Mouse (Mus musculus): ENCODE data around the gene Sema5b. TPM values are rescaled to one million over a fixed set of nuclear protein-coding genes. Genes with fewer than 3 reads are reported as not detected.

Gene Sema5b
- polyA plus RNA-seq, 1 experiment, result not detected

DNA sequence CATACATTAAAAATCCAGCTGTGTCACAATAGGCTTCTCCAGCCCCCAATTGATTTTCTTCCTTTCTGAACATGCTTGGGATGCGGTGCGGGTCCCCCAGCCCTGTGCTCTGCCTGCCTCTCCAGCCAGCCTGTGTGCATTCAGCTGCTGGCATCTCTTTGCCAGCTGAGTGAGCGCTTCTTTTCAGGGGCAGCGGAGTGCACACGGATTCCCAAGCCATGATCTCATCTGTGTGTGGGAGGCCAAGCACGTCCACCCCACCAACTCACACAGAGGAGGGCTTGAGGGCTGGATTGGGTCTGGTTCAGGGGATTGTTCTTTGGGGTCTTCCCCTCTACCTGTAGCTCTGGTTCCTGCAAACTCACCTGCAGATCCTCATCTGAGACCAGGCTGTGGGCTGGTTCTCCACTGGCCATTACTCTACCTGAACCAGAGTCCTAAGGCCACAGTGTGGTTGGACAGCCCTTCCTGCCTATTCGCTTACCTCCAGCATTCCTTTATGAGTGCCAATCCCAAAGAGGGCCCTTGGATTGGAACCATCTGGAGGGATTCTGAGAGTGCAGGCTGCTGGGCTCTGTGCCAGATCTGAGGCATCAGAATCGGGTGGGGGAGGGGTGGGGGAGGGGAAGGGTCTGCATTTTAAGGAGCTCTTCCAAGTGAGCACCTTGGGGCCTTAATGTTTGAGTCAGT, 55.9 kb downstream of the Sema5b start:
- Histone ChIP-seq H3K79me2 (ENCODE audit: control insufficient read depth, insufficient read depth) (no peaks in the 10 kb centered on the region), H3ac (ENCODE audit: control insufficient read depth, insufficient read length) (no peak overlapping the region), H3K27me3 (ENCODE audit: control insufficient read depth, insufficient read depth, insufficient read length) (peaks cover 6% of the 10 kb centered on the region), H3K4me2 (ENCODE audit: low read depth) (no peak overlapping the region), H3K4me3 (no peak overlapping the region), H3K36me3 (ENCODE audit: control insufficient read depth, insufficient read depth) (no peaks in the 10 kb centered on the region)
- TF ChIP-seq MAX (IDR thresholded peaks at IDR 0.05; ENCODE audit: low read depth), result no peak
- TF ChIP-seq E2F4 (IDR thresholded peaks at IDR 0.05; ENCODE audit: insufficient read depth), result no peak
- TF ChIP-seq TCF12 (IDR thresholded peaks at IDR 0.05; ENCODE audit: insufficient read depth, poor library complexity, severe bottlenecking), result no peak
- no peak for TF ChIP-seq POLR2A (IDR thresholded peaks at IDR 0.05; ENCODE audit: insufficient read length, low read depth)
- TF ChIP-seq MYOG (IDR thresholded peaks at IDR 0.05; ENCODE audit: control insufficient read depth in 1 of 3, insufficient read depth in 1 of 3, insufficient read length in 2 of 3, low read depth in 2 of 3), result no peak
- no peak for TF ChIP-seq CEBPB (IDR thresholded peaks at IDR 0.05; ENCODE audit: insufficient read depth, poor library complexity, severe bottlenecking)
- no peak for TF ChIP-seq USF1 (IDR thresholded peaks at IDR 0.05; ENCODE audit: low read depth)
- TF ChIP-seq REST (IDR thresholded peaks at IDR 0.05; ENCODE audit: insufficient read depth, insufficient read length), result no peak
- TF ChIP-seq POLR2AphosphoS2 (IDR thresholded peaks at IDR 0.05; ENCODE audit: insufficient read length, low read depth), result no peak
- TF ChIP-seq SRF (IDR thresholded peaks at IDR 0.05; ENCODE audit: control insufficient read depth, insufficient read length, low read depth), result no peak
- TF ChIP-seq TCF3 (IDR thresholded peaks at IDR 0.05; ENCODE audit: insufficient read length, low read depth), result no peak

DNA sequence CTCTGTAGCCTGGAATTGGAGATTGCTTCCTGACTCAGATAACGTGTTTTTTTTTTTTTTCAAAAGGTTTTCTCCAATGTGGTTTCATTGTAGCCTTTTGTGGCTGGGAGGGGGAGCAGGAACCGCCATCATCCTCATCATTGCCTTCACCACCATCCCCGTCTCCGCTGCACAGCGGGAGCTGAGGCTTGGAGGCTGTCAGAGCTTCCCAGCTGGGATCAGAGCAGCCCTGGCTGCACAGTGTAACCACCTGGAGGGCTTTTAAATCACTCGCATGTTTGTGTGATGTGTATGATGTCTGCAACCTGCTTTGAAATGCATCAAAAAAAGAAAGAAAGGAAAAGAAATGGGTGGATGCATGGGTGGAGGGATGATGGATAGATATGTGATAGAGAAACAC, 57.0 kb downstream of the Sema5b start:
- Histone ChIP-seq H3ac (ENCODE audit: control insufficient read depth, insufficient read length) (no peak overlapping the region), H3K79me2 (ENCODE audit: control insufficient read depth, insufficient read depth) (no peaks in the 10 kb centered on the region), H3K4me3 (no peak overlapping the region), H3K27me3 (ENCODE audit: control insufficient read depth, insufficient read depth, insufficient read length) (peaks cover 13% of the 10 kb centered on the region), H3K36me3 (ENCODE audit: control insufficient read depth, insufficient read depth) (no peaks in the 10 kb centered on the region), H3K4me2 (ENCODE audit: low read depth) (no peak overlapping the region)
- TF ChIP-seq POLR2A (IDR thresholded peaks at IDR 0.05; ENCODE audit: insufficient read length, low read depth), result no peak
- no peak for TF ChIP-seq REST (IDR thresholded peaks at IDR 0.05; ENCODE audit: insufficient read depth, insufficient read length)
- no peak for TF ChIP-seq SRF (IDR thresholded peaks at IDR 0.05; ENCODE audit: control insufficient read depth, insufficient read length, low read depth)
- no peak for TF ChIP-seq CEBPB (IDR thresholded peaks at IDR 0.05; ENCODE audit: insufficient read depth, poor library complexity, severe bottlenecking)
- no peak for TF ChIP-seq MYOG (IDR thresholded peaks at IDR 0.05; ENCODE audit: control insufficient read depth in 1 of 3, insufficient read depth in 1 of 3, insufficient read length in 2 of 3, low read depth in 2 of 3)
- TF ChIP-seq MAX (IDR thresholded peaks at IDR 0.05; ENCODE audit: low read depth), result no peak
- TF ChIP-seq TCF12 (IDR thresholded peaks at IDR 0.05; ENCODE audit: insufficient read depth, poor library complexity, severe bottlenecking), result no peak
- no peak for TF ChIP-seq POLR2AphosphoS2 (IDR thresholded peaks at IDR 0.05; ENCODE audit: insufficient read length, low read depth)
- no peak for TF ChIP-seq E2F4 (IDR thresholded peaks at IDR 0.05; ENCODE audit: insufficient read depth)
- no peak for TF ChIP-seq USF1 (IDR thresholded peaks at IDR 0.05; ENCODE audit: low read depth)
- no peak for TF ChIP-seq TCF3 (IDR thresholded peaks at IDR 0.05; ENCODE audit: insufficient read length, low read depth)
- no peak for TF ChIP-seq MYOD1 (IDR thresholded peaks at IDR 0.05; ENCODE audit: control insufficient read depth in 1 of 3, insufficient read length in 2 of 3, low read depth in 2 of 3)

GRCm38 (mm10) chr16:35598802-35599201, 57.9 kb downstream of the Sema5b start:
- no peak overlapping the region for H3K4me3 ChIP-seq
- H3K79me2 ChIP-seq (ENCODE audit: control insufficient read depth, insufficient read depth), result no peaks in the 10 kb centered on the region
- TF ChIP-seq TCF12 (IDR thresholded peaks at IDR 0.05; ENCODE audit: insufficient read depth, poor library complexity, severe bottlenecking), result no peak
- H3K36me3 ChIP-seq (ENCODE audit: control insufficient read depth, insufficient read depth), result no peaks in the 10 kb centered on the region
- H3K4me2 ChIP-seq (ENCODE audit: low read depth), result no peak overlapping the region
- no peak overlapping the region for H3ac ChIP-seq (ENCODE audit: control insufficient read depth, insufficient read length)
- H3K27me3 ChIP-seq (ENCODE audit: control insufficient read depth, insufficient read depth, insufficient read length), result peaks cover 21% of the 10 kb centered on the region

- peaks cover 27% of the 10 kb centered on the region for H3K27me3 ChIP-seq (ENCODE audit: control insufficient read depth, insufficient read depth, insufficient read length)
- no peak overlapping the region for H3ac ChIP-seq (ENCODE audit: control insufficient read depth, insufficient read length)
- H3K36me3 ChIP-seq (ENCODE audit: control insufficient read depth, insufficient read depth), result no peaks in the 10 kb centered on the region
- H3K79me2 ChIP-seq (ENCODE audit: control insufficient read depth, insufficient read depth), result no peaks in the 10 kb centered on the region
- H3K4me3 ChIP-seq, result no peak overlapping the region
- no peak overlapping the region for H3K4me2 ChIP-seq (ENCODE audit: low read depth)
- TF ChIP-seq MYOG (IDR thresholded peaks at IDR 0.05; ENCODE audit: control insufficient read depth in 1 of 3, insufficient read depth in 1 of 3, insufficient read length in 2 of 3, low read depth in 2 of 3) (no peak), MYOD1 (IDR thresholded peaks at IDR 0.05; ENCODE audit: control insufficient read depth in 1 of 3, insufficient read length in 2 of 3, low read depth in 2 of 3) (no peak), TCF3 (IDR thresholded peaks at IDR 0.05; ENCODE audit: insufficient read length, low read depth) (no peak), TCF12 (IDR thresholded peaks at IDR 0.05; ENCODE audit: insufficient read depth, poor library complexity, severe bottlenecking) (no peak), MAX (IDR thresholded peaks at IDR 0.05; ENCODE audit: low read depth) (no peak), POLR2AphosphoS2 (IDR thresholded peaks at IDR 0.05; ENCODE audit: insufficient read length, low read depth) (no peak), POLR2A (IDR thresholded peaks at IDR 0.05; ENCODE audit: insufficient read length, low read depth) (no peak), USF1 (IDR thresholded peaks at IDR 0.05; ENCODE audit: low read depth) (no peak), E2F4 (IDR thresholded peaks at IDR 0.05; ENCODE audit: insufficient read depth) (no peak), SRF (IDR thresholded peaks at IDR 0.05; ENCODE audit: control insufficient read depth, insufficient read length, low read depth) (no peak), CEBPB (IDR thresholded peaks at IDR 0.05; ENCODE audit: insufficient read depth, poor library complexity, severe bottlenecking) (no peak), REST (IDR thresholded peaks at IDR 0.05; ENCODE audit: insufficient read depth, insufficient read length) (no peak)
These were observed 59.3 kb downstream of the Sema5b start for GRCm38 (mm10) chr16:35600282-35600681.

DNA sequence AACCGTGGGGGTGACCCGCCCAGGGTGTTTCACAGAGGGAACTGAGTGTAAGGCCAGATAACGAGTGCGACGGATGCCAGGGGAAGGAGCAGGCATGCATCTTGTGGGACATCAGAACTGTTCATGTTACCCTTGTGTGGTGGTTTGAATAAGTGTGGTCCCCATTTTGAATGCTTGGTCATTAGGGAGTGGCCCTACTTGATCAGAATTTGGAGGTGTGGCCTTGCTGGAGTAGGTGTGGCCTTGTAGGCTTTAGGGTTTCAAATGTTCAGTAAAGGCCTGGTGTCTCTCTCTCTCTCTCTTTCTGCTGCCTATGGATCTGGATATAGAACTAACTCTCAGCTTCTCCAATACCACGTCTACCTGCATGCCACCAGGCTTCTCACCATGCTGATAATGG, 60.5 kb downstream of the Sema5b start:
- Histone ChIP-seq H3K36me3 (ENCODE audit: control insufficient read depth, insufficient read depth) (no peaks in the 10 kb centered on the region), H3K27me3 (ENCODE audit: control insufficient read depth, insufficient read depth, insufficient read length) (peaks cover 31% of the 10 kb centered on the region), H3ac (ENCODE audit: control insufficient read depth, insufficient read length) (no peak overlapping the region), H3K79me2 (ENCODE audit: control insufficient read depth, insufficient read depth) (no peaks in the 10 kb centered on the region), H3K4me2 (ENCODE audit: low read depth) (no peak overlapping the region), H3K4me3 (no peak overlapping the region)
- TF ChIP-seq REST (IDR thresholded peaks at IDR 0.05; ENCODE audit: insufficient read depth, insufficient read length), result no peak
- no peak for TF ChIP-seq USF1 (IDR thresholded peaks at IDR 0.05; ENCODE audit: low read depth)
- TF ChIP-seq MAX (IDR thresholded peaks at IDR 0.05; ENCODE audit: low read depth), result no peak
- no peak for TF ChIP-seq POLR2AphosphoS2 (IDR thresholded peaks at IDR 0.05; ENCODE audit: insufficient read length, low read depth)
- no peak for TF ChIP-seq TCF12 (IDR thresholded peaks at IDR 0.05; ENCODE audit: insufficient read depth, poor library complexity, severe bottlenecking)
- no peak for TF ChIP-seq E2F4 (IDR thresholded peaks at IDR 0.05; ENCODE audit: insufficient read depth)
- TF ChIP-seq MYOG (IDR thresholded peaks at IDR 0.05; ENCODE audit: control insufficient read depth in 1 of 3, insufficient read depth in 1 of 3, insufficient read length in 2 of 3, low read depth in 2 of 3), result no peak
- no peak for TF ChIP-seq CEBPB (IDR thresholded peaks at IDR 0.05; ENCODE audit: insufficient read depth, poor library complexity, severe bottlenecking)
- TF ChIP-seq TCF3 (IDR thresholded peaks at IDR 0.05; ENCODE audit: insufficient read length, low read depth), result no peak
- no peak for TF ChIP-seq POLR2A (IDR thresholded peaks at IDR 0.05; ENCODE audit: insufficient read length, low read depth)
- TF ChIP-seq MYOD1 (IDR thresholded peaks at IDR 0.05; ENCODE audit: control insufficient read depth in 1 of 3, insufficient read length in 2 of 3, low read depth in 2 of 3), result no peak
- no peak for TF ChIP-seq SRF (IDR thresholded peaks at IDR 0.05; ENCODE audit: control insufficient read depth, insufficient read length, low read depth)
